Mouse (Mus musculus) neural tube, embryonic 12.5 days (tissue): Measurements from ENCODE around the gene Ppp1r12b. TPM values are rescaled to one million over a fixed set of nuclear protein-coding genes. Genes with fewer than 3 reads are reported as not detected.
A peak's percentile ranks its signal among the peaks of the same experiment; 100 is the strongest.

ENCODE experiments used
- ATAC-seq: fragments of 200-750 bp; cut with Nextera tagmentation; 2 replicates; pipeline ENCODE4 v1.8.0; 2017; ENCODE audit warnings: low read depth, mild to moderate bottlenecking, moderate TSS enrichment, moderate library complexity; ENCODE audit not compliant: low FRiP score
- H3K27ac ChIP-seq: fragments of 300-500 bp; sonication (generic); 2 replicates; pipeline ENCODE4 v1.5.1; 2016
- H3K27me3 ChIP-seq: fragments of 300-500 bp; sonication (generic); replicated peaks from 2 replicates; pipeline ENCODE4 v1.6.1; 2016; ENCODE audit warnings: mild to moderate bottlenecking
- H3K36me3 ChIP-seq: fragments of 300-500 bp; sonication (generic); 2 replicates; pipeline ENCODE4 v1.6.1; 2016; ENCODE audit warnings: mild to moderate bottlenecking
- H3K4me1 ChIP-seq: fragments of 300-500 bp; sonication (generic); 2 replicates; pipeline ENCODE4 v1.6.1; 2016
- H3K4me2 ChIP-seq: fragments of 300-500 bp; sonication (generic); replicated peaks from 2 replicates; pipeline ENCODE4 v1.6.1; 2016; ENCODE audit warnings: mild to moderate bottlenecking
- H3K4me3 ChIP-seq: fragments of 300-500 bp; sonication (generic); 2 replicates; pipeline ENCODE4 v1.5.1; 2016
- H3K9ac ChIP-seq: fragments of 300-500 bp; sonication (generic); 2 replicates; pipeline ENCODE4 v1.6.1; 2016; ENCODE audit warnings: mild to moderate bottlenecking
- H3K9me3 ChIP-seq: fragments of 300-500 bp; sonication (generic); 2 replicates; pipeline ENCODE4 v1.6.1; 2016; ENCODE audit warnings: mild to moderate bottlenecking
- WGBS: fragments of 180-500 bp; shearing (Covaris S2); methylation state at CpG from one replicate; pipeline ENCODE4 v1.1.7; 2016; 5-methylcytosine and 5-hydroxymethylcytosine counted together
- polyA plus RNA-seq: library from polyadenylated mRNA; unstranded; fragments of >200 nt; fragmentation: Nextera tagmentation; extraction: Ambion mirVana; gene quantifications from 2 replicates; pipeline ENCODE4 v1.2.1, GENCODE M21; 2016

The Ppp1r12b gene
- polyA plus RNA-seq, 1 experiment from 2014 or later, result 11.8 TPM

- peak; percentile 71 for ATAC-seq
- WGBS, result 33% methylated on average over 47 of the region's 48 CpGs
- H3K9ac ChIP-seq, result peak overlapping the region; percentile 47
- 0 out of 2 replicates have a peak, but pooled peaks cover 4% of the 10 kb centered on the region for H3K9me3 ChIP-seq
- no peak overlapping the region for H3K27ac ChIP-seq
- 0 out of 2 replicates have a peak, but pooled peaks cover 5% of the 10 kb centered on the region for H3K27me3 ChIP-seq
- peak overlapping the region; percentile 92 for H3K4me2 ChIP-seq
- H3K4me3 ChIP-seq, result peak overlapping the region; percentile 39
- peaks cover 8% of the 10 kb centered on the region for H3K4me1 ChIP-seq
- H3K36me3 ChIP-seq, result no peaks in the 10 kb centered on the region
These were observed 31.6 kb upstream of the Ppp1r12b start for GRCm38 (mm10) chr1:134987173-134987961.

GRCm38 (mm10) chr1:134972920-134973319 lies 17.2 kb upstream of the Ppp1r12b start:
- no peak for ATAC-seq
- H3K9me3 ChIP-seq, result no peaks in the 10 kb centered on the region
- no peak overlapping the region for H3K9ac ChIP-seq
- 70% methylated on average over 1 of the region's 1 CpGs for WGBS
- H3K27me3 ChIP-seq, result no peaks in the 10 kb centered on the region
- no peak overlapping the region for H3K4me2 ChIP-seq
- H3K36me3 ChIP-seq, result peaks cover 27% of the 10 kb centered on the region
- no peaks in the 10 kb centered on the region for H3K4me1 ChIP-seq
- H3K27ac ChIP-seq, result no peak overlapping the region
- no peak overlapping the region for H3K4me3 ChIP-seq

GRCm38 (mm10) chr1:134965430-134965829 lies 9.7 kb upstream of the Ppp1r12b start:
- Histone ChIP-seq H3K9me3 (no peaks in the 10 kb centered on the region), H3K27ac (no peak overlapping the region), H3K4me3 (no peak overlapping the region), H3K36me3 (peaks cover 19% of the 10 kb centered on the region; the same call in 1 of the 2 replicates), H3K27me3 (no peaks in the 10 kb centered on the region), H3K4me2 (no peak overlapping the region), H3K4me1 (peaks cover 8% of the 10 kb centered on the region; the same call in 1 of the 2 replicates), H3K9ac (no peak overlapping the region)
- WGBS, result 95% methylated on average over 2 of the region's 2 CpGs
- no peak for ATAC-seq

GRCm38 (mm10) chr1:134962821-134963220 lies 7.1 kb upstream of the Ppp1r12b start:
- Histone ChIP-seq H3K27me3 (no peaks in the 10 kb centered on the region), H3K9ac (peak overlapping the region; percentile 53), H3K4me3 (peak overlapping the region; percentile 65), H3K9me3 (no peaks in the 10 kb centered on the region), H3K27ac (no peak overlapping the region), H3K4me1 (peaks cover 8% of the 10 kb centered on the region; the same call in 1 of the 2 replicates), H3K36me3 (no peaks in the 10 kb centered on the region), H3K4me2 (peak overlapping the region; percentile 67)
- WGBS, result 5% methylated on average over 11 of the region's 11 CpGs
- ATAC-seq, result peak; percentile 57; the same call in 1 of the 2 replicates

GRCm38 (mm10) chr1:134962053-134962803 lies 6.5 kb upstream of the Ppp1r12b start, which contains the start of gene Ube2t:
Gene Ube2t, plus strand, starts transcription at chr1:134962565.
- Histone ChIP-seq H3K27ac (no peak within 1 kb of the TSS), H3K4me3 (peak within 1 kb of the TSS; percentile 65), H3K4me1 (peaks cover 8% of the 10 kb centered on the region; the same call in 1 of the 2 replicates), H3K27me3 (no peaks in the 10 kb centered on the region), H3K36me3 (no peaks in the 10 kb centered on the region), H3K9me3 (no peaks in the 10 kb centered on the region), H3K9ac (peak within 1 kb of the TSS; percentile 53), H3K4me2 (peak within 1 kb of the TSS; percentile 67)
- peak; percentile 100 for ATAC-seq
- 3% methylated on average over 50 of the region's 50 CpGs for WGBS

- Histone ChIP-seq H3K4me3 (no peak overlapping the region), H3K27me3 (no peaks in the 10 kb centered on the region), H3K27ac (no peak overlapping the region), H3K36me3 (no peaks in the 10 kb centered on the region), H3K4me1 (peaks cover 8% of the 10 kb centered on the region; the same call in 1 of the 2 replicates), H3K4me2 (no peak overlapping the region), H3K9me3 (no peaks in the 10 kb centered on the region), H3K9ac (no peak overlapping the region)
- ATAC-seq, result no peak
- WGBS, result 65% methylated on average over 7 of the region's 7 CpGs
These were observed 4.9 kb upstream of the Ppp1r12b start for GRCm38 (mm10) chr1:134960634-134961033.

GRCm38 (mm10) chr1:134955050-134955636 lies 599 bp downstream of the Ppp1r12b start:
- no peaks in the 10 kb centered on the region for H3K36me3 ChIP-seq
- H3K27ac ChIP-seq, result peak overlapping the region; percentile 77
- H3K27me3 ChIP-seq, result no peaks in the 10 kb centered on the region
- peak overlapping the region; percentile 74 for H3K4me3 ChIP-seq
- peaks cover 13% of the 10 kb centered on the region for H3K4me1 ChIP-seq
- peak overlapping the region; percentile 81 for H3K9ac ChIP-seq
- no peaks in the 10 kb centered on the region for H3K9me3 ChIP-seq
- 6% methylated on average over 16 of the region's 16 CpGs for WGBS
- peak overlapping the region; percentile 82 for H3K4me2 ChIP-seq
- peak; percentile 42; the same call in 1 of the 2 replicates for ATAC-seq

- no peak overlapping the region for H3K27ac ChIP-seq
- H3K27me3 ChIP-seq, result no peaks in the 10 kb centered on the region
- WGBS, result 90% methylated on average over 3 of the region's 3 CpGs
- peaks cover 9% of the 10 kb centered on the region for H3K4me1 ChIP-seq
- no peak overlapping the region for H3K4me2 ChIP-seq
- no peak overlapping the region for H3K4me3 ChIP-seq
- ATAC-seq, result no peak
- H3K36me3 ChIP-seq, result no peaks in the 10 kb centered on the region
- no peaks in the 10 kb centered on the region for H3K9me3 ChIP-seq
- H3K9ac ChIP-seq, result no peak overlapping the region
These were observed 5.8 kb downstream of the Ppp1r12b start for GRCm38 (mm10) chr1:134949946-134950345.

- 91% methylated on average over 7 of the region's 7 CpGs for WGBS
These were observed 8.2 kb downstream of the Ppp1r12b start for GRCm38 (mm10) chr1:134947590-134947989.

GRCm38 (mm10) chr1:134942898-134943297 lies 12.8 kb downstream of the Ppp1r12b start:
- H3K9ac ChIP-seq, result no peak overlapping the region
- H3K4me1 ChIP-seq, result no peaks in the 10 kb centered on the region
- no peak overlapping the region for H3K27ac ChIP-seq
- no peak for ATAC-seq
- WGBS, result 93% methylated on average over 2 of the region's 2 CpGs
- no peaks in the 10 kb centered on the region for H3K27me3 ChIP-seq
- no peak overlapping the region for H3K4me3 ChIP-seq
- H3K9me3 ChIP-seq, result no peaks in the 10 kb centered on the region
- H3K4me2 ChIP-seq, result no peak overlapping the region
- no peaks in the 10 kb centered on the region for H3K36me3 ChIP-seq

More at GRCm38 (mm10) chr1:134947590-134947989, 8.2 kb downstream of the Ppp1r12b start:
- H3K27me3 ChIP-seq, result no peaks in the 10 kb centered on the region
- H3K4me2 ChIP-seq, result no peak overlapping the region
- H3K36me3 ChIP-seq, result no peaks in the 10 kb centered on the region
- H3K9ac ChIP-seq, result no peak overlapping the region
- no peaks in the 10 kb centered on the region for H3K4me1 ChIP-seq
- no peak overlapping the region for H3K27ac ChIP-seq
- no peaks in the 10 kb centered on the region for H3K9me3 ChIP-seq
- no peak for ATAC-seq
- H3K4me3 ChIP-seq, result no peak overlapping the region

GRCm38 (mm10) chr1:134940863-134941262 lies 14.9 kb downstream of the Ppp1r12b start:
- H3K9me3 ChIP-seq, result no peaks in the 10 kb centered on the region
- no peaks in the 10 kb centered on the region for H3K27me3 ChIP-seq
- H3K4me3 ChIP-seq, result no peak overlapping the region
- 48% methylated on average over 4 of the region's 4 CpGs for WGBS
- no peak overlapping the region for H3K9ac ChIP-seq
- no peaks in the 10 kb centered on the region for H3K36me3 ChIP-seq
- H3K4me1 ChIP-seq, result no peaks in the 10 kb centered on the region
- H3K27ac ChIP-seq, result no peak overlapping the region
- no peak for ATAC-seq
- H3K4me2 ChIP-seq, result no peak overlapping the region

- Histone ChIP-seq H3K27me3 (no peaks in the 10 kb centered on the region), H3K36me3 (no peaks in the 10 kb centered on the region), H3K9me3 (no peaks in the 10 kb centered on the region), H3K27ac (no peak overlapping the region), H3K4me1 (no peaks in the 10 kb centered on the region), H3K4me3 (no peak overlapping the region), H3K9ac (no peak overlapping the region), H3K4me2 (no peak overlapping the region)
- WGBS, result 89% methylated on average over 1 of the region's 1 CpGs
- ATAC-seq, result no peak
These were observed 17.5 kb downstream of the Ppp1r12b start for GRCm38 (mm10) chr1:134938233-134938632.
